24 mouse cellular contexts compared by ENCODE assay signal in the genomic region with DNA sequence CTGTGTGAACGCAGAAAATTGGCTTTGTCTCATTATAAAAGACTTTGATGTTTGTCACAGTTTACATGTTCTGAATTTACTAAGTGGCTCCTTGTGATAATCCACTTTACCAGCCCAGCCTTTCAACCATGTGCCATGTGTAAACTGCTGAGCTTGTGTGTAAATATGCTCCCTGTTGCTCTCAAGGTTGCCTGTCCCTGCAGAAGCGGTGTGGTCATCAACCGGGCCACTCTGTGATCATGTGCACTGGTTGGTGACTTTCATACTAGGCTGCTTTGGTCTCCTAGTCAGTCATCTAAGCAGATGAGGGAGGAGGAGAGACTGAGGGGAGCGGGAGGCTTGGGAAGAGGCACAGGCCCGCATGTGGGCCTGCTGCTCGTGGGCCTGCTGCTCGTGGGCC. TPM values are rescaled to one million over a fixed set of nuclear protein-coding genes. Genes with fewer than 3 reads are reported as not detected.
A peak's percentile ranks its signal among the peaks of the same experiment; 100 is the strongest.
DNase-seq lines count a peak whose midpoint lies in the region; ATAC-seq and TF ChIP-seq lines count a peak whose summit lies in the region.
"Had no signal": no experiment of that assay in that cellular context is flagged by ENCODE, and none has a peak within 500 bp of the region (broad histone marks: within the 10 kb centered on the region; RNA-seq: fewer than 3 reads in every experiment).

No protein-coding gene starts in this region.

- ATAC-seq in kidney, embryonic 14.5 days (ENCODE audit: low FRiP score, low TSS enrichment) = no peak
- ATAC-seq in kidney, embryonic 16.5 days (ENCODE audit: low FRiP score, low TSS enrichment) = no peak
- peak; percentile 86 for ATAC-seq in liver, postnatal 0 days
- ATAC-seq: CD4-positive, CD25-positive, alpha-beta regulatory T cell, adult 4 months; forebrain, embryonic 13.5 days; forebrain, postnatal 0 days had no signal

- TF ChIP-seq CTCF in liver, postnatal 0 days (IDR thresholded peaks at IDR 0.05; ENCODE audit: low read depth) = no peak

- peaks cover 2% of the 10 kb centered on the region for H3K36me3 ChIP-seq in kidney, embryonic 14.5 days (ENCODE audit: control insufficient read depth, insufficient read depth, low read length)
- H3K36me3 ChIP-seq in kidney, embryonic 16.5 days (ENCODE audit: insufficient read depth, low read length) = peaks cover 10% of the 10 kb centered on the region
- peaks cover 4% of the 10 kb centered on the region for H3K36me3 ChIP-seq in liver, postnatal 0 days (replicated peaks; ENCODE audit: insufficient read depth, low read length)
- H3K36me3 ChIP-seq: hindbrain, embryonic 15.5 days had no signal

- no peak for TF ChIP-seq EP300 in liver, postnatal 0 days (IDR thresholded peaks at IDR 0.05; ENCODE audit: low read depth)

- H3K9ac ChIP-seq in kidney, embryonic 14.5 days (ENCODE audit: low read depth, low read length) = peak overlapping the region; percentile 28; the same call in 1 of the 2 replicates
- H3K9ac ChIP-seq in kidney, embryonic 16.5 days (replicated peaks; ENCODE audit: low read length) = no peak overlapping the region
- no peak overlapping the region for H3K9ac ChIP-seq in liver, postnatal 0 days (replicated peaks)
- H3K9ac ChIP-seq: embryonic facial prominence, embryonic 13.5 days; forebrain, embryonic 13.5 days; forebrain, postnatal 0 days; hindbrain, embryonic 12.5 days; hindbrain, embryonic 15.5 days had no signal

- H3K27me3 ChIP-seq in kidney, embryonic 14.5 days (ENCODE audit: control insufficient read depth, insufficient read depth, low read length) = no peaks in the 10 kb centered on the region
- H3K27me3 ChIP-seq in kidney, embryonic 16.5 days (ENCODE audit: insufficient read depth, low read length) = no peaks in the 10 kb centered on the region
- H3K27me3 ChIP-seq in liver, postnatal 0 days (ENCODE audit: insufficient read depth, low read length) = no peaks in the 10 kb centered on the region
- H3K27me3 ChIP-seq: embryonic facial prominence, embryonic 13.5 days; forebrain, embryonic 13.5 days; hindbrain, embryonic 12.5 days; hindbrain, embryonic 15.5 days had no signal

- no peaks in the 10 kb centered on the region for H3K4me1 ChIP-seq in kidney, embryonic 14.5 days (ENCODE audit: control insufficient read depth, insufficient read depth, low read length)
- H3K4me1 ChIP-seq in kidney, embryonic 16.5 days (ENCODE audit: insufficient read depth, low read length) = no peaks in the 10 kb centered on the region; the same call in 1 of the 2 replicates
- no peaks in the 10 kb centered on the region for H3K4me1 ChIP-seq in liver, postnatal 0 days (ENCODE audit: insufficient read depth)
- H3K4me1 ChIP-seq: embryonic facial prominence, embryonic 10.5 days; embryonic facial prominence, embryonic 13.5 days; forebrain, embryonic 13.5 days; hindbrain, embryonic 12.5 days; hindbrain, embryonic 15.5 days had no signal

- H3K27ac ChIP-seq in kidney, embryonic 14.5 days (ENCODE audit: low read depth, low read length) = peak overlapping the region; percentile 37; the same call in 1 of the 2 replicates
- H3K27ac ChIP-seq in kidney, embryonic 16.5 days (ENCODE audit: low read length) = no peak overlapping the region
- H3K27ac ChIP-seq in liver, postnatal 0 days (ENCODE audit: low read depth) = 0 out of 2 replicates have a peak overlapping the region, but pooled peaks have one; percentile 1
- H3K27ac ChIP-seq: embryonic facial prominence, embryonic 10.5 days; embryonic facial prominence, embryonic 13.5 days; forebrain, embryonic 13.5 days; gastrocnemius, adult 2 months; hindbrain, embryonic 12.5 days; hindbrain, embryonic 15.5 days had no signal

- WGBS in kidney, embryonic 14.5 days = 78% methylated on average over 7 of the region's 7 CpGs
- 73% methylated on average over 7 of the region's 7 CpGs for WGBS in kidney, embryonic 16.5 days
- 78% methylated on average over 7 of the region's 7 CpGs for WGBS in liver, postnatal 0 days (ENCODE audit: insufficient replicate concordance)

- no peak overlapping the region for H3K4me3 ChIP-seq in kidney, embryonic 14.5 days (ENCODE audit: low read length)
- H3K4me3 ChIP-seq in kidney, embryonic 16.5 days (ENCODE audit: low read length) = no peak overlapping the region
- H3K4me3 ChIP-seq in liver, postnatal 0 days (ENCODE audit: low read depth, low read length) = no peak overlapping the region
- H3K4me3 ChIP-seq: embryonic facial prominence, embryonic 10.5 days; embryonic facial prominence, embryonic 13.5 days; erythroblast, embryonic 14.5 days; forebrain, embryonic 13.5 days; gastrocnemius, adult 2 months; hindbrain, embryonic 12.5 days; hindbrain, embryonic 15.5 days had no signal

- DNase-seq in adrenal gland, postnatal 14 days = peak; percentile 43
- no peak for DNase-seq in adrenal gland, postnatal 25 days
- DNase-seq in liver, postnatal 0 days = no peak
- DNase-seq in liver = no peak
- no peak for DNase-seq in thymus, postnatal 0 days (ENCODE audit: low spot score)
- DNase-seq: cerebellum, adult 11 months; cerebellum, adult 2 months; cerebellum, postnatal 10 days; cerebellum, postnatal 36 days; embryo, embryonic 11 days; forebrain, postnatal 0 days; gastrocnemius, adult 2 months; gastrocnemius, postnatal 14 days; heart, adult 11 months had no signal

- H3K9me3 ChIP-seq in kidney, embryonic 14.5 days (ENCODE audit: control insufficient read depth, low read length) = 0 out of 2 replicates have a peak, but pooled peaks cover under 1% of the 10 kb centered on the region
- no peaks in the 10 kb centered on the region for H3K9me3 ChIP-seq in kidney, embryonic 16.5 days (ENCODE audit: low read length)
- no peaks in the 10 kb centered on the region for H3K9me3 ChIP-seq in liver, postnatal 0 days (ENCODE audit: low read length)
- H3K9me3 ChIP-seq: embryonic facial prominence, embryonic 10.5 days; forebrain, embryonic 13.5 days; hindbrain, embryonic 12.5 days; hindbrain, embryonic 15.5 days had no signal

- H3K4me2 ChIP-seq in kidney, embryonic 14.5 days (replicated peaks; ENCODE audit: low read depth, low read length) = no peak overlapping the region
- no peak overlapping the region for H3K4me2 ChIP-seq in kidney, embryonic 16.5 days (replicated peaks; ENCODE audit: low read depth, low read length)
- no peak overlapping the region for H3K4me2 ChIP-seq in liver, postnatal 0 days (ENCODE audit: low read depth, low read length)
- H3K4me2 ChIP-seq: embryonic facial prominence, embryonic 13.5 days; forebrain, embryonic 13.5 days; heart, embryonic 11.5 days; hindbrain, embryonic 12.5 days; hindbrain, embryonic 15.5 days had no signal

RNA-seq across cellular contexts. Expression of a gene that starts 45.1 kb away (rescaled TPM):
- total RNA-seq in adrenal gland, postnatal 14 days (2021) = 51.3 and 59.9 TPM in 2 replicates
- total RNA-seq in adrenal gland, postnatal 25 days (2021) = 66.3 and 73.6 TPM in 2 replicates
- 57.0 and 83.3 TPM in 2 replicates for polyA plus RNA-seq in kidney, embryonic 14.5 days (2014; fragmentation: Nextera tagmentation; extraction: Ambion mirVana)
- polyA plus RNA-seq in kidney, embryonic 16.5 days (2015; fragmentation: Nextera tagmentation; extraction: Ambion mirVana) = 86.2 and 93.0 TPM in 2 replicates
- 24.8 and 26.4 TPM in 2 replicates for polyA plus RNA-seq in liver, postnatal 0 days (2015; fragmentation: Nextera tagmentation; extraction: Ambion mirVana)
- polyA plus RNA-seq in thymus, postnatal 0 days (2015; fragmentation: Nextera tagmentation; extraction: Ambion mirVana) = 49.8 and 56.0 TPM in 2 replicates
